Mouse (Mus musculus) heart, postnatal 0 days (tissue): ENCODE results near the gene Mff. TPM values are rescaled to one million over a fixed set of nuclear protein-coding genes. Genes with fewer than 3 reads are reported as not detected.

ENCODE experiments used
- ATAC-seq: fragments of 200-750 bp; cut with Nextera tagmentation; 2 replicates; pipeline ENCODE4 v1.8.0; 2017; ENCODE audit warnings: low read depth, moderate number of reproducible peaks, moderate library complexity; ENCODE audit not compliant: insufficient read depth
- DNase-seq: peaks from one replicate; pipeline ENCODE4 v3.0.0-alpha.2; 2016; ENCODE audit warnings: low spot score
- H3K27ac ChIP-seq: fragments of 300-500 bp; sonication (generic); 2 replicates; pipeline ENCODE4 v1.5.1; 2014; ENCODE audit warnings: low read depth, mild to moderate bottlenecking
- H3K27me3 ChIP-seq: fragments of 300-500 bp; sonication (generic); 2 replicates; pipeline ENCODE4 v1.6.1; 2014; ENCODE audit warnings: low read length, mixed read lengths; ENCODE audit not compliant: control insufficient read depth, insufficient read depth
- H3K36me3 ChIP-seq: fragments of 300-500 bp; sonication (generic); replicated peaks from 2 replicates; pipeline ENCODE4 v1.6.1; 2014; ENCODE audit warnings: low read length, mixed read lengths; ENCODE audit not compliant: control insufficient read depth, insufficient read depth
- H3K4me1 ChIP-seq: fragments of 300-500 bp; sonication (generic); 2 replicates; pipeline ENCODE4 v1.6.1; 2014; ENCODE audit warnings: antibody characterized with exemption; ENCODE audit not compliant: control insufficient read depth, insufficient read depth
- H3K4me2 ChIP-seq: fragments of 300-500 bp; sonication (generic); 2 replicates; pipeline ENCODE4 v1.6.1; 2014; ENCODE audit warnings: low read depth, mild to moderate bottlenecking, low read length, moderate library complexity
- H3K4me3 ChIP-seq: fragments of 300-500 bp; sonication (generic); 2 replicates; pipeline ENCODE4 v1.5.1; 2014; ENCODE audit warnings: low read depth, low read length
- H3K9ac ChIP-seq: fragments of 300-500 bp; sonication (generic); replicated peaks from 2 replicates; pipeline ENCODE4 v1.6.1; 2014; ENCODE audit warnings: low read depth, low read length, mixed read lengths
- H3K9me3 ChIP-seq: fragments of 300-500 bp; sonication (generic); replicated peaks from 2 replicates; pipeline ENCODE4 v1.6.1; 2016; ENCODE audit warnings: low read length; ENCODE audit not compliant: control insufficient read depth
- CTCF ChIP-seq: IDR thresholded peaks from 2 replicates; pipeline ENCODE4 v1.5.1; 2016; ENCODE audit warnings: antibody characterized with exemption, control low read depth, low read depth
- EP300 ChIP-seq: IDR thresholded peaks from 2 replicates; pipeline ENCODE4 v1.6.1; 2016; ENCODE audit warnings: antibody characterized with exemption, low read depth
- WGBS: fragments of 180-500 bp; shearing (Covaris S2); extraction: QIAGEN DNeasy Blood & Tissue Kit; methylation state at CpG from one replicate; pipeline ENCODE4 v1.1.7; 2014; 5-methylcytosine and 5-hydroxymethylcytosine counted together
- polyA plus RNA-seq: library from polyadenylated mRNA; unstranded; fragments of >200 nt; fragmentation: Nextera tagmentation; extraction: Ambion mirVana; gene quantifications from 2 replicates; pipeline ENCODE4 v1.2.1, GENCODE M21; 2015
- total RNA-seq: library from RNA; depleted of rRNA; stranded (reverse); fragments of >200 nt; gene quantifications from 2 replicates; pipeline ENCODE4 v1.2.3, GENCODE M21; 2014; ENCODE audit warnings: low replicate concordance

Gene Mff
- total and polyA plus RNA-seq, 2 experiments from 2014 or later: 211 to 270 TPM

- WGBS: 89% methylated on average over 1 of the region's 1 CpGs
- H3K27me3 ChIP-seq: no peaks in the 10 kb centered on the region
- no peak overlapping the region for H3K4me3 ChIP-seq
- no peaks in the 10 kb centered on the region for H3K4me1 ChIP-seq
- H3K27ac ChIP-seq: no peak overlapping the region
- DNase-seq (no peak), ATAC-seq (no peak)
- TF ChIP-seq CTCF (no peak), EP300 (no peak)
- no peak overlapping the region for H3K9ac ChIP-seq
- no peak overlapping the region for H3K4me2 ChIP-seq
- peaks cover 66% of the 10 kb centered on the region for H3K36me3 ChIP-seq
- H3K9me3 ChIP-seq: no peaks in the 10 kb centered on the region
Measured at GRCm38 (mm10) chr1:82738066-82738465, 13.4 kb downstream of the Mff start.

GRCm38 (mm10) chr1:82741539-82741938 lies 16.8 kb downstream of the Mff start:
- H3K9ac ChIP-seq: no peak overlapping the region
- no peak overlapping the region for H3K4me3 ChIP-seq
- H3K4me2 ChIP-seq: no peak overlapping the region
- H3K27ac ChIP-seq: no peak overlapping the region
- H3K4me1 ChIP-seq: no peaks in the 10 kb centered on the region; the same call in 1 of the 2 replicates
- DNase-seq (no peak), ATAC-seq (no peak)
- TF ChIP-seq CTCF (no peak), EP300 (no peak)
- H3K36me3 ChIP-seq: peaks cover 45% of the 10 kb centered on the region
- H3K9me3 ChIP-seq: no peaks in the 10 kb centered on the region
- WGBS: 82% methylated on average over 7 of the region's 7 CpGs
- H3K27me3 ChIP-seq: no peaks in the 10 kb centered on the region

GRCm38 (mm10) chr1:82743962-82744361 lies 19.3 kb downstream of the Mff start:
- TF ChIP-seq CTCF: no peak
- TF ChIP-seq EP300: no peak
- DNase-seq (no peak), ATAC-seq (no peak; the same call in 1 of the 2 replicates)
- Histone ChIP-seq H3K27ac (no peak overlapping the region), H3K9ac (no peak overlapping the region), H3K9me3 (no peaks in the 10 kb centered on the region), H3K4me2 (no peak overlapping the region), H3K27me3 (no peaks in the 10 kb centered on the region), H3K4me1 (no peaks in the 10 kb centered on the region; the same call in 1 of the 2 replicates), H3K36me3 (peaks cover 39% of the 10 kb centered on the region), H3K4me3 (no peak overlapping the region)
- WGBS: 73% methylated on average over 3 of the region's 3 CpGs

GRCm38 (mm10) chr1:82746408-82746807 lies 21.7 kb downstream of the Mff start:
- Histone ChIP-seq H3K27ac (no peak overlapping the region), H3K4me2 (no peak overlapping the region), H3K9me3 (no peaks in the 10 kb centered on the region), H3K4me1 (no peaks in the 10 kb centered on the region; the same call in 1 of the 2 replicates), H3K27me3 (no peaks in the 10 kb centered on the region), H3K9ac (no peak overlapping the region), H3K4me3 (no peak overlapping the region), H3K36me3 (peaks cover 46% of the 10 kb centered on the region)
- DNase-seq (no peak), ATAC-seq (no peak)
- 91% methylated on average over 4 of the region's 4 CpGs for WGBS
- TF ChIP-seq CTCF (no peak), EP300 (no peak)

- H3K27ac ChIP-seq: no peak overlapping the region
- WGBS: 75% methylated on average over 2 of the region's 2 CpGs
- H3K36me3 ChIP-seq: peaks cover 42% of the 10 kb centered on the region
- DNase-seq (no peak), ATAC-seq (no peak)
- H3K9ac ChIP-seq: no peak overlapping the region
- TF ChIP-seq EP300: no peak
- no peak for TF ChIP-seq CTCF
- H3K27me3 ChIP-seq: no peaks in the 10 kb centered on the region
- no peaks in the 10 kb centered on the region for H3K9me3 ChIP-seq
- no peak overlapping the region for H3K4me3 ChIP-seq
- H3K4me1 ChIP-seq: no peaks in the 10 kb centered on the region; the same call in 1 of the 2 replicates
- H3K4me2 ChIP-seq: no peak overlapping the region
Measured at GRCm38 (mm10) chr1:82747714-82748452, 23.2 kb downstream of the Mff start.

- ATAC-seq: no peak
- H3K9ac ChIP-seq: no peak overlapping the region
- no peak for DNase-seq
- no peak overlapping the region for H3K4me3 ChIP-seq
- H3K9me3 ChIP-seq: no peaks in the 10 kb centered on the region
- 91% methylated on average over 1 of the region's 1 CpGs for WGBS
- no peaks in the 10 kb centered on the region for H3K27me3 ChIP-seq
- H3K27ac ChIP-seq: no peak overlapping the region
- TF ChIP-seq CTCF (no peak), EP300 (no peak)
- no peak overlapping the region for H3K4me2 ChIP-seq
- peaks cover 25% of the 10 kb centered on the region for H3K36me3 ChIP-seq
- no peaks in the 10 kb centered on the region for H3K4me1 ChIP-seq
Measured at GRCm38 (mm10) chr1:82759520-82759919, 34.8 kb downstream of the Mff start.
